Mouse (Mus musculus) brain, embryonic 14.5 days (tissue): ENCODE results near the gene Tmprss2.
A peak's percentile ranks its signal among the peaks of the same experiment; 100 is the strongest.

Source experiments
- CTCF ChIP-seq: fragments of 200-500 bp; IDR thresholded peaks from 2 replicates; pipeline ENCODE4 v1.5.1; 2012; ENCODE audit warnings: inconsistent platforms, mild to moderate bottlenecking, moderate library complexity, borderline replicate concordance; ENCODE audit not compliant: insufficient read depth, insufficient read length; ENCODE audit errors: extremely low read depth
- POLR2A ChIP-seq: fragments of 200-500 bp; IDR thresholded peaks from 2 replicates; pipeline ENCODE4 v1.6.1; 2012; ENCODE audit warnings: mild to moderate bottlenecking, inconsistent platforms, borderline replicate concordance; ENCODE audit not compliant: poor library complexity, insufficient read depth, insufficient read length, severe bottlenecking; ENCODE audit errors: extremely low read depth

DNA sequence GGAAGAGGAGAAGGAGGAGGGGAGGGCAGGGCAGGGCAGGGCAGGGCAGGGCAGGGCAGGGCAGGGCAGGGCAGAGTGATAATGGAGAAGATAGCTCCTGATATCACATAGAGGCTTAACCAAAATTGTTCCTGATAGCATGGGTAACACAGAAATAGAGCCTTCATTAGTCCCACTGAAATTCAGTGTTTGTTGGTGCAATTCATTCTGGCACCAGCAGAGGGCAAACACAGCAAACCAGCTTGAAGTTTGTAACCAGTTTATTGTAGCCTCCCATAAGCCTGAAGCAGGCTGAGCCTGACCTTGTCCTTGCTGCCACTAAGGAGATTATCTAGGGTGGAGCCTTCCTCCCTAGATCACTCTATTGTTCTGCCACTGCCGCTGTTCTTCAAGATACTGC lies 88.0 kb downstream of the Tmprss2 start:
- peak; percentile 75; the same call in 1 of the 2 replicates for TF ChIP-seq CTCF
- TF ChIP-seq POLR2A: no peak
